Mouse (Mus musculus) stomach, postnatal 0 days (tissue): ENCODE measurements around the gene Ppip5k1.

Experiments
- CTCF ChIP-seq: IDR thresholded peaks from 2 replicates; pipeline ENCODE4 v1.5.1; 2016; ENCODE audit warnings: antibody characterized with exemption, low read depth, mild to moderate bottlenecking, moderate library complexity
- EP300 ChIP-seq: optimal IDR thresholded peaks from 2 replicates; pipeline ENCODE3; 2016; ENCODE audit warnings: antibody characterized with exemption

DNA sequence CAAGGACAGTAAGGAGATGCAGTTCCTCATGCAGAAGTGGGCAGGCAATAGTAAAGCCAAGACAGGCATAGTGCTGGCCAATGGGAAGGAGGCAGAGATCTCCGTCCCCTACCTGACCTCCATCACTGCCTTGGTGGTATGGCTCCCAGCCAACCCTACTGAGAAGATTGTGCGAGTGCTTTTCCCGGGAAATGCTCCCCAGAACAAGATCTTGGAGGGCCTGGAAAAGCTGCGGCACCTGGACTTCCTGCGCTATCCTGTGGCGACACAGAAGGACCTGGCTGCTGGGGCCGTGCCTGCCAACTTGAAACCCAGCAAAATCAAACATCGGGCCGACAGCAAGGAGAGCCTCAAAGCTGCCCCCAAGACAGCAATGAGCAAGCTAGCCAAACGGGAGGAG is 55.2 kb downstream of the Ppip5k1 start:
- TF ChIP-seq CTCF (no peak), EP300 (no peak)
